Mouse (Mus musculus): Measurements from ENCODE around the gene Ptprs. TPM values are rescaled to one million over a fixed set of nuclear protein-coding genes. Genes with fewer than 3 reads are reported as not detected.

Gene Ptprs
- polyA plus RNA-seq, 1 experiment from 2014 or later, result 73.5 TPM

DNA sequence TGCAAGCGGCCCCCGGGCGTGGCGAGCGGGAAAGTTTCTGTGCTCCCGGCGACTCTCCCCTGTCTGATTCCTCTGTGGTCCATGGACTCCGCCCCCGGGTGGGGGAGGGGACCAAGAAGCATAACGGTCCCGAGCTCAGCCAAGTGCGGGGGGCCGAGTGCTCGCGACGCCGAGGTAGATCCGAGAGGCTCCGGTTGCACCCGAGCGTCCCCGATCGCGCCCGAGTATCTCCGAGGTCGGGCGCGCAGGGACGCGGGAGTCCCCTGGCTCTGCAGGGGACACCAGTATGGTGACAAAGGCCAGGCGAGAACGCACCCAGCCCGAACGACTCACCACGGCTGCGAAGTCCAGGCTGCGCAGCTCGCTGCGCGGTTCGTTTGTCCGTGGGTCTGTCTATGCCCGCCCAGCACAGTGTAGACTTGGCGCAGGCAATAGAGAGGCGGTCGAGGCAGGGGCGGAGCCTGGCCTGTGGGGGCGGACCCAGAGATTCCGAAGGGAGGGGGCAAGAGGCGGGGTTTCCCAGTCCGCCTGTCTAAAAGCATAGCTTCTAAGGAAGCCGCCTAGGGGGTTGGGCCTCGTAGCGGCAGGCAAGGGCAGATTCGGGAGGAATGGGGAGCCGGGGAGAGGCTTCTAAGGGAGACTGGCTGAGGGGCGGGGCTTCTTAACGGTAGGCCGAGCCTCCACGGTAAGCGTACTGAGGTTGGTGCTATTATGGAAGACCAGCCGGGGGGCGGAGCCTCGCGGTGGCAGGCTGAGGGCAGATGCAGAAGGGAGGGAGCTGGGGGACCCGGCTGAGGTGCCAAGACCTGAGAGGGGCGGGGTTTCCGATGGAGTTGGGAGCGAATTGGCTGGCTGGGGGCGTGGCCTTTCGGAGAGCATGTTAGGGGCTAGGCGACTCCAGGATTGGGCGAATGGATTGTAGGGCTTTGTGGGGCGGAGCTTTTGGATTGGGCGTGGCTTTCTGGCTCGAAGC lies 14.2 kb downstream of the Ptprs start:
- H3K36me3 ChIP-seq, result peaks cover 17% of the 10 kb centered on the region
- under 1% methylated on average over 77 of the region's 77 CpGs for WGBS
- H3K4me1 ChIP-seq, result peaks cover 62% of the 10 kb centered on the region
- H3K27me3 ChIP-seq (ENCODE audit: insufficient read depth, poor library complexity, severe bottlenecking), result no peaks in the 10 kb centered on the region
- H3K4me3 ChIP-seq, result peak overlapping the region; percentile 80
- H3K9me3 ChIP-seq, result no peaks in the 10 kb centered on the region
- DNase-seq (ENCODE audit: low spot score), result peak; percentile 100
- H3K27ac ChIP-seq, result peak overlapping the region; percentile 93

DNA sequence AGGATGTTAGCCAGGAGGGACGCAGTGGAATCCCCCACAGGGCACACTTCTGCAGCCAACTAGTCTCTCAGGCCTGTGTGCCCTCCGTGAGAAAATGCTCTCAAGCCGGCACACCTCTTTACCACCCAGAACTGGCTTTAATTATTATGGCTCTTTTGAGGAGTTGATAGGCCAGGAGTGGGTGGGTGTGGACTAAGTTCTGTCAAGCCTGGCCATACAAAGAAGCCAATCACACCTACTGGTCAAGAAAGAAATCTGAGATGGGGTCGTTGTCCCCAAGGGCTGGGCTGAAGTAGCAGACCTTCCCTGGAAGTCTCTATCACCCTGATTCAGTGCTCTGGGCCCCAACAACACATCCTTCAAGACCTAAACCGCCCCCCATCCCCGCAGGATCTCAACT lies 15.4 kb downstream of the Ptprs start:
- 28% methylated on average over 6 of the region's 6 CpGs for WGBS
- H3K27ac ChIP-seq, result peak overlapping the region; percentile 93
- H3K4me1 ChIP-seq, result peaks cover 59% of the 10 kb centered on the region
- peaks cover 29% of the 10 kb centered on the region for H3K36me3 ChIP-seq
- H3K4me3 ChIP-seq, result peak overlapping the region; percentile 80
- no peaks in the 10 kb centered on the region for H3K9me3 ChIP-seq
- no peaks in the 10 kb centered on the region for H3K27me3 ChIP-seq (ENCODE audit: insufficient read depth, poor library complexity, severe bottlenecking)
- no peak for DNase-seq (ENCODE audit: low spot score)

GRCm38 (mm10) chr17:56457442-56457841 lies 18.8 kb downstream of the Ptprs start:
- Histone ChIP-seq H3K27ac (no peak overlapping the region), H3K27me3 (ENCODE audit: insufficient read depth, poor library complexity, severe bottlenecking) (no peaks in the 10 kb centered on the region), H3K36me3 (peaks cover 63% of the 10 kb centered on the region), H3K4me3 (no peak overlapping the region), H3K4me1 (peaks cover 49% of the 10 kb centered on the region), H3K9me3 (no peaks in the 10 kb centered on the region)
- no peak for DNase-seq (ENCODE audit: low spot score)
- WGBS, result 82% methylated on average over 1 of the region's 1 CpGs

- Histone ChIP-seq H3K9me3 (no peaks in the 10 kb centered on the region), H3K4me3 (no peak overlapping the region), H3K27me3 (ENCODE audit: insufficient read depth, poor library complexity, severe bottlenecking) (no peaks in the 10 kb centered on the region), H3K4me1 (peaks cover 40% of the 10 kb centered on the region), H3K36me3 (peaks cover 74% of the 10 kb centered on the region), H3K27ac (no peak overlapping the region)
- no peak for DNase-seq (ENCODE audit: low spot score)
- 88% methylated on average over 5 of the region's 5 CpGs for WGBS
These were observed 19.9 kb downstream of the Ptprs start for GRCm38 (mm10) chr17:56456353-56456752.

DNA sequence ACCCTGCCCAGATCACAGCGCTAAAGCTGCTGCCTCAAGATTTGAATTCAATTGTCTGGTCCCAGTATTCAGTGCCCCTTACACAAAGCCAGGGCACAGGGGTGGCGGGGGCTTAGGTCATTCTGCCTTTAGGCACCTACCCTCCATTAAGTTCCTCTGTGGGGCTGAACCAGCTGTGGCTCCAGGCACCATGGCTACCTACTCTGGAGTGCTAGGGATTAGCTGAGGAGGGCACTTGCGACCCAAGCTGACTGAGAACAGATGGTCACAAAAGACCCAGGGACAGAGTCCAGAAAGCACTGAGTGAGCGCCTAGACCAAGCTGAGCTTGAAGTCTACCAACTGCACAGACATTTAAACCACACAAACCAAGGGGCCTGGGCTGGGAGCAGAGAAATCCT lies 22.6 kb downstream of the Ptprs start:
- no peaks in the 10 kb centered on the region for H3K27me3 ChIP-seq (ENCODE audit: insufficient read depth, poor library complexity, severe bottlenecking)
- no peak overlapping the region for H3K4me3 ChIP-seq
- H3K27ac ChIP-seq, result no peak overlapping the region
- H3K9me3 ChIP-seq, result no peaks in the 10 kb centered on the region
- 88% methylated on average over 4 of the region's 4 CpGs for WGBS
- H3K4me1 ChIP-seq, result peaks cover 13% of the 10 kb centered on the region
- peaks cover 94% of the 10 kb centered on the region for H3K36me3 ChIP-seq
- DNase-seq (ENCODE audit: low spot score), result no peak

DNA sequence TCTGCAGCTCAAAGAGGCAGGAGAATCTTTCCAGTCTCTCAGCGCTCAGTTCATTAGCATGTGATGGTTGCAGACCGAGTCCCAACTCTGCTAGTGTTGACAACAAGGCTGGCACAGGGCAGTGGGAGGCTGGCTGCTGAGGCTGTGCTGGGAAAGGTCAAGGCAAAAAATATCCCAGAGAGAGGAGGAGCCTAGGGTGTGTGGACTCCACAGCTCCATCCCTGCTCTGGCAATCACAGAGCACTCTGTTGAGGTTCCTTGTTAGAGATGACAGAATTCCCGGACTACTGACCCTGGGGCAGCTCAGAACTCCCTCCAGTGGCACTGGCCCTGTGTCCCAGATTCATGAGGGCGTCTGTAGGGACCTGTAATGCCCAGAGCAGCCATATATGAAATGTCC lies 23.0 kb downstream of the Ptprs start:
- 70% methylated on average over 4 of the region's 4 CpGs for WGBS
- no peak for DNase-seq (ENCODE audit: low spot score)
- Histone ChIP-seq H3K27ac (no peak overlapping the region), H3K9me3 (no peaks in the 10 kb centered on the region), H3K4me3 (no peak overlapping the region), H3K4me1 (peaks cover 10% of the 10 kb centered on the region), H3K27me3 (ENCODE audit: insufficient read depth, poor library complexity, severe bottlenecking) (no peaks in the 10 kb centered on the region), H3K36me3 (peaks cover 98% of the 10 kb centered on the region)

DNA sequence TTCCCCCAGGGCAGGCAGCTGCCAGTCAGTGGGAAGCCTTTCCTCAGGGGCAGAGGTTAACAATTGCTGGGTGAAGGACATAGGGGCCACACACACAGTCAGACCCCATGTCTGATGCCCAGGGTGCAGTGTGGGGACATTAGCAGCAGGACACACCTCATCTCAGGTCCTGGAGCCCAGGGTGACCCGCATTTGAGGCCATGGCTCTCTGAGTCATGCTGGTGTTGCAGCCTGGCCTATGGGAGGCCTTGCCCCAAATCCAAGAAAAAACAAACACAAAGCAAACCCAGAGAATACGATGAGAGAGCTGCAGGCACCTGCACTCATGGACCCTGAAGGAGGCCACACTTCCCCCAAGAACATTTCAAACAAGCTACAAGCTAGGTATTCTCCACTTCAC lies 28.6 kb downstream of the Ptprs start:
- H3K9me3 ChIP-seq, result no peaks in the 10 kb centered on the region
- no peak for DNase-seq (ENCODE audit: low spot score)
- peaks cover 85% of the 10 kb centered on the region for H3K36me3 ChIP-seq
- 68% methylated on average over 2 of the region's 2 CpGs for WGBS
- no peaks in the 10 kb centered on the region for H3K27me3 ChIP-seq (ENCODE audit: insufficient read depth, poor library complexity, severe bottlenecking)
- no peak overlapping the region for H3K4me3 ChIP-seq
- H3K4me1 ChIP-seq, result peaks cover 8% of the 10 kb centered on the region
- no peak overlapping the region for H3K27ac ChIP-seq

- Histone ChIP-seq H3K9me3 (no peaks in the 10 kb centered on the region), H3K4me1 (peaks cover 8% of the 10 kb centered on the region), H3K27me3 (ENCODE audit: insufficient read depth, poor library complexity, severe bottlenecking) (no peaks in the 10 kb centered on the region), H3K4me3 (no peak overlapping the region), H3K27ac (no peak overlapping the region), H3K36me3 (peaks cover 77% of the 10 kb centered on the region)
- no peak for DNase-seq (ENCODE audit: low spot score)
- 88% methylated on average over 14 of the region's 14 CpGs for WGBS
These were observed 30.9 kb downstream of the Ptprs start for GRCm38 (mm10) chr17:56445397-56445796.

- no peak for DNase-seq (ENCODE audit: low spot score)
- Histone ChIP-seq H3K36me3 (peaks cover 74% of the 10 kb centered on the region), H3K9me3 (no peaks in the 10 kb centered on the region), H3K4me3 (no peak overlapping the region), H3K27ac (no peak overlapping the region), H3K27me3 (ENCODE audit: insufficient read depth, poor library complexity, severe bottlenecking) (no peaks in the 10 kb centered on the region), H3K4me1 (peaks cover 8% of the 10 kb centered on the region)
- 95% methylated on average over 3 of the region's 3 CpGs for WGBS
These were observed 31.5 kb downstream of the Ptprs start for GRCm38 (mm10) chr17:56444771-56445170.

GRCm38 (mm10) chr17:56443341-56443795 lies 32.9 kb downstream of the Ptprs start:
- Histone ChIP-seq H3K4me1 (peaks cover 8% of the 10 kb centered on the region), H3K27me3 (ENCODE audit: insufficient read depth, poor library complexity, severe bottlenecking) (no peaks in the 10 kb centered on the region), H3K9me3 (no peaks in the 10 kb centered on the region), H3K27ac (no peak overlapping the region), H3K36me3 (peaks cover 71% of the 10 kb centered on the region), H3K4me3 (no peak overlapping the region)
- no peak for DNase-seq (ENCODE audit: low spot score)
- 80% methylated on average over 5 of the region's 5 CpGs for WGBS

- Histone ChIP-seq H3K27me3 (ENCODE audit: insufficient read depth, poor library complexity, severe bottlenecking) (no peaks in the 10 kb centered on the region), H3K36me3 (peaks cover 70% of the 10 kb centered on the region), H3K27ac (no peak overlapping the region), H3K4me1 (peaks cover 8% of the 10 kb centered on the region), H3K9me3 (0 out of 2 replicates have a peak, but pooled peaks cover 4% of the 10 kb centered on the region), H3K4me3 (no peak overlapping the region)
- 91% methylated on average over 6 of the region's 6 CpGs for whole genome bisulfite sequencing
- DNase-seq (ENCODE audit: low spot score), result no peak
These were observed 34.0 kb downstream of the Ptprs start for GRCm38 (mm10) chr17:56442316-56442715.

DNA sequence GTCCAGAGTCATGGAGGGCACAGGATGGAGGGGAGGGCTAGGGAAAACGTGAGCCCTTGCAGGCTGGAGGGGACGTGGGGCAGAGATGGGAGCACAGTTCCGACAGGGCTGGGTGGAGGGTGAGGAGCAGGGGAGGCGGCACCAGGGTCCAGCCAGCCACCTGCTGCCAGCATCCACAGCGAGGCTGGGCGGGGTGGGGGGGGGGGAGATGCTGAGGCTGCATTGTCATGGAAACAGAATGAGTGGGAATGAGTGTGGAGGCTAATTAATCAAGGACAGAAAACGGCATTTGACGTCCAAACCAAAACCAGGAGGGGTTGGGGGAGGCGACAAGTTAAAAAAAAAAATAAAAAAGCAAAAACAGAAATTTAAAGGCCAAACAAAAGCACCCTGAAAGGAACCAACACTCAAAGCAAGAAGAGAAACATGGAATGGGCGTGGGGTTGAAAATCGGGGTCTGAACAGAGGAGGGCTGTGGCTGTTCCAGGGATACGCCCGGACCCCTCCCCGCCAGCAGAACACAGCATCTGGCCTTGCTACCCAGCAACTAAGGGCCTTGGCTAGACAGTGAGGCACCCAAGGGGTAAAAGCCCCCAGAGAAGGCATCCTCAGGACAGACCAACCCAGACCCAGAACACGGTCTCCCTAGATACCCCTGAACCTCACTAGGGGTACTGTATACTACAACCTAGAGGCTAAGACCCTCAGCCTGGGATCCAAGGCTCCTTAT lies 36.4 kb downstream of the Ptprs start:
- Histone ChIP-seq H3K4me3 (no peak overlapping the region), H3K36me3 (peaks cover 78% of the 10 kb centered on the region), H3K27me3 (ENCODE audit: insufficient read depth, poor library complexity, severe bottlenecking) (no peaks in the 10 kb centered on the region), H3K4me1 (peaks cover 8% of the 10 kb centered on the region), H3K9me3 (peaks cover 10% of the 10 kb centered on the region; the same call in 1 of the 2 replicates), H3K27ac (no peak overlapping the region)
- WGBS, result 81% methylated on average over 15 of the region's 15 CpGs
- DNase-seq (ENCODE audit: low spot score), result no peak

DNA sequence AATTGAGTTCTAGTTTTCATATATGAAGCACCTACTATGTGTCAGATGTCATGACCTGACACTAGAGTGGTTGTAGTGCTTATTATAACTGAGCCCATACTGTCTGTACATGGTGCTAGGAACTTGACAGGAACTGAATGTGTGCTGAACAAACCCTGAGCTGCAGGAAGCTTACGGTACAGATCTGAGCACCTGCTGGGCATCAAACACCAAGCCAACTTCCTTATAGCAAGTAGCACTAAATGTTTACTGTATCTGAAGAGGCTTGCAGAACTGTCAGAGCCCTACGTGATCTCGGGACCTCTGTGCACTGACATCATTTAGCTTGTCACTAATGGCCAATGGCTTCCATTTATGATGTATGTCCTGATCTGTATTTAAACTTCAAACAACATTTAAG lies 44.7 kb downstream of the Ptprs start:
- peaks cover 76% of the 10 kb centered on the region for H3K36me3 ChIP-seq
- DNase-seq (ENCODE audit: low spot score), result no peak
- H3K9me3 ChIP-seq, result no peaks in the 10 kb centered on the region
- no peak overlapping the region for H3K4me3 ChIP-seq
- peaks cover 24% of the 10 kb centered on the region for H3K27me3 ChIP-seq (ENCODE audit: insufficient read depth, poor library complexity, severe bottlenecking)
- no peak overlapping the region for H3K27ac ChIP-seq
- H3K4me1 ChIP-seq, result no peaks in the 10 kb centered on the region
- 93% methylated on average over 3 of the region's 3 CpGs for WGBS
